Mouse (Mus musculus) liver, adult 2 months (tissue): ENCODE results near the gene Ptgdr. TPM values are rescaled to one million over a fixed set of nuclear protein-coding genes. Genes with fewer than 3 reads are reported as not detected.
"Not testable (repeated sequence)": the region's sequence is repeated elsewhere in the genome, so short reads cannot be mapped to it uniquely, and the experiment has no call there.

ENCODE experiments used
- DNase-seq: peaks from one replicate; pipeline ENCODE4 v3.0.0-alpha.2; 2011; ENCODE audit warnings: low read depth, low spot score; ENCODE audit errors: extremely low read depth
- H3K27ac ChIP-seq: fragments of 200-500 bp; replicated peaks from 2 replicates; pipeline ENCODE4 v1.5.1; 2012; ENCODE audit warnings: low read depth, mild to moderate bottlenecking, control low read depth, inconsistent platforms, low read length; ENCODE audit not compliant: insufficient read depth
- H3K27me3 ChIP-seq: fragments of 200-500 bp; 2 replicates; pipeline ENCODE4 v1.6.1; 2012; ENCODE audit warnings: mild to moderate bottlenecking, moderate library complexity, low read length, inconsistent platforms; ENCODE audit not compliant: control insufficient read depth, insufficient read depth
- H3K36me3 ChIP-seq: fragments of 200-500 bp; 2 replicates; pipeline ENCODE4 v1.6.1; 2012; ENCODE audit warnings: low read length, inconsistent platforms; ENCODE audit not compliant: control insufficient read depth, insufficient read depth
- H3K4me1 ChIP-seq: fragments of 200-500 bp; 2 replicates; pipeline ENCODE4 v1.6.1; 2011; ENCODE audit warnings: low read length; ENCODE audit not compliant: control insufficient read depth, insufficient read depth
- H3K4me3 ChIP-seq: fragments of 200-500 bp; 2 replicates; pipeline ENCODE4 v1.5.1; 2011; ENCODE audit warnings: low read depth, mild to moderate bottlenecking, control low read depth, low read length, moderate library complexity; ENCODE audit not compliant: insufficient read depth
- H3K79me2 ChIP-seq: fragments of 200-500 bp; 2 replicates; pipeline ENCODE4 v1.6.1; 2012; ENCODE audit warnings: inconsistent platforms, mild to moderate bottlenecking, low read length, moderate library complexity; ENCODE audit not compliant: control insufficient read depth, insufficient read depth
- H3K9ac ChIP-seq: fragments of 200-500 bp; 2 replicates; pipeline ENCODE4 v1.6.1; 2012; ENCODE audit warnings: low read depth, mild to moderate bottlenecking, control low read depth, inconsistent platforms, low read length
- CTCF ChIP-seq: fragments of 200-500 bp; IDR thresholded peaks from 2 replicates; pipeline ENCODE4 v1.5.1; 2011; ENCODE audit warnings: low read depth, low read length, control low read depth
- POLR2A ChIP-seq: fragments of 200-500 bp; IDR thresholded peaks from 2 replicates; pipeline ENCODE4 v1.6.1; 2011; ENCODE audit warnings: low read length, control low read depth; ENCODE audit not compliant: insufficient read depth; ENCODE audit errors: extremely low read depth
- WGBS: fragments of 180-500 bp; shearing (Covaris S2); methylation state at CpG from one replicate; pipeline ENCODE4 v1.1.7; 2018; 5-methylcytosine and 5-hydroxymethylcytosine counted together
- polyA plus RNA-seq: library from polyadenylated mRNA; depleted of rRNA; stranded (reverse); fragments of >200 nt; gene quantifications from 2 replicates; pipeline ENCODE4 v1.2.3, GENCODE M21; 2012
- total RNA-seq: library from RNA; depleted of rRNA; stranded (reverse); fragments of >200 nt; gene quantifications from 2 replicates; pipeline ENCODE4 v1.2.3, GENCODE M21; 2014

Ptgdr gene
- total and polyA plus RNA-seq, 2 experiments = not detected

DNA sequence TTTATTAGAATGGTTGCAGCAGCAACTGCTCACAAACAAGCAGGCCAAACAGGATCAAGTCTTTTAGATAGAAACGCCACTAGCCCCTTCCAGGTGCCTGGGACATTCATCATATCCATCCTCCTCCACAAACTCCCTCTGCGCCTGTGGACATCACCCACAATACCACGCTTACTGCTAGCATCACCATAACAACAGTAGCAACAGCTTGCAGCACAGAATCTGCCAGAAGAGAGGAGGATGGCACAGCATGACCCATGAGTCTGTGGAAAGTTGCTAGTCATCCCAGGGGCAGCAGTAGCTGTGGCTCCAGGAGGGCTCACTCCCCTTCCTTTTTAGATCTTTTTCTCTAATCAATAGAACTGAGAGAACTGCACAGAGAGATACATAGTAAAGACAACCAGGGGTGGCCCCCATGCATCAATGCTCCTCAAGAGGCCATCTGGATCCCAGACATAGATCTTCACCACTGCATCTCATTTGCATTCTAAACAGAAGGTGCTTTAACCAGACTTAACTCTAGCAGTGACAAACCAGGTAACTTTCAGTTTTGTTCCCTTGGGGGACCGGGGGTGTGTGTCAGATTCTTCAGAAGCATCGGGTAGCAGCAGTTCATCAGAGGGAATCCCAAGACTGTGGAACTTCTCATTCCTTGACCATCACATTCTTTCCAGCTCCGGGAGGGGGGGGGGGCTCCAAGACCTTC lies 12.5 kb downstream of the Ptgdr start:
- no peak overlapping the region for H3K4me3 ChIP-seq
- no peaks in the 10 kb centered on the region for H3K27me3 ChIP-seq
- H3K9ac ChIP-seq = no peak overlapping the region
- DNase-seq = no peak
- H3K27ac ChIP-seq = no peak overlapping the region
- no peaks in the 10 kb centered on the region for H3K79me2 ChIP-seq
- H3K4me1 ChIP-seq = no peaks in the 10 kb centered on the region
- 80% methylated on average over 6 of the region's 6 CpGs for WGBS
- TF ChIP-seq CTCF (no peak), POLR2A (no peak)
- no peaks in the 10 kb centered on the region for H3K36me3 ChIP-seq

DNA sequence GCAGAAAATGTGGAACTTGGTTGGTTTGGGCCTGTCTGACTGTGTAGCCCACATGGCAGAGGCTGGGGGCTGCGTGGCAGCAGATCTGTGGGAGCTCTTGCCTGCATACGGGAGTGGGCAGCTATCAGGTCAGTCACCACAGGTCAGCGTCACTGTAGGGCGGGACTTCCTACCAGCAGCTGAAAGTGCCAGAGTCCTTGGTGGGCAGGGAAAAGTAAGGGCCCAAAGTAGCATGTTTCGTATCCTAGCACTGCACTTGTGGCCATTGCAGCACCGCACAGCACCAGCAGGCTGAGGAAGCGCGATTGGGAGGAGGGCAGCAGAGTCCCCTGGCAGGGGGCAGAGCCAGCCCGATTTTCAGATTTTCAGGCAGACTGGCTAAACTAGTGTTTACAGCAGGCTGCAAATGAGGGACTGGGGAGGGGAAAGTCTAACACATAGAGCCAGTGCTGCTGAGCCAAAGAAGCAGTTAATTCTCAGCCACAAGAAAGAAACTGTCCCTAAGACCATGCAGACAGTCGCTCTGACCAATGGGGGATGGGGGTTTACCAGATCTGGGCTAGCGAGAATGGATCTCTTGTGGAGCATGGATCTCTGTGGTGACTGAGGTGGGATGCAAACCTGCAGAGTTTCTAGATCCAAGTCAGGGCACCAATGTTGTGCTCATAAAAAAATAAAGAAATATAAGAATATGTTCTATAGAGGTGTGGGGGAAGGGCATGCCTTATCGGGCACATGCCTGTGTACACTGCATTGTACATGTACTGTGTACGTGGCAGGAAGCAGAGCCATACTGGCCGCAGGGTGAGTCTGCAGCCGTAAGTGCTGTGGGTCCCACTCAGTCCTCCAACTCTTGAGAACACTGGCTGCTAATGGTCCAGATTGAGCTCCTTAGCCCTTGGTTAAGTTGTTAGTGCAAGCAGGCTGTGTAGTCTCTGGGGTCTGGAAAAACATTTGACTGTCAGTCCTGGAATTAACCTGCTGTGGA lies 15.1 kb downstream of the Ptgdr start:
- TF ChIP-seq CTCF = no peak
- no peak for TF ChIP-seq POLR2A
- Histone ChIP-seq H3K79me2 (no peaks in the 10 kb centered on the region), H3K9ac (no peak overlapping the region), H3K36me3 (no peaks in the 10 kb centered on the region), H3K27ac (no peak overlapping the region), H3K4me3 (no peak overlapping the region), H3K4me1 (no peaks in the 10 kb centered on the region), H3K27me3 (no peaks in the 10 kb centered on the region)
- WGBS = 41% methylated on average over 15 of the region's 15 CpGs
- no peak for DNase-seq

DNA sequence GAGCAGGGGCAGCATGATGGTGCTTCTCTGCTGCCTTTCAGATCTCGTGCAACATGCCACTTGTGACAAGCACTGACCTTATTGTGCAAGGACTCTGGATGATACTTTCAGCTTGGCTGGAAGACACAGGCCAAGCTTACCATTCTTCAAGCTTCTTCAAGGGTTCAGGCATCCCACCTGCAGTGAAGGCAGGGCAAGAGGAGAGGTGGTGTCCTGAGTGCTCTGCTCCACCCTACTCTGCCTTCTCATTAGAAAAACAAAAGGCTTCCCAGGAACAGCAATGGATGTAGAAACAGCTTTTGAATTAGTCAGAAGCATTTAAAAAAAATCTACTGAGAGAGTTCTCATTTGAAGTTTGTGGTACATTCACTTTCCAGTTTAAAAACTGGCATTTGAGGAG lies 20.5 kb downstream of the Ptgdr start:
- Histone ChIP-seq H3K36me3 (no peaks in the 10 kb centered on the region), H3K79me2 (no peaks in the 10 kb centered on the region), H3K4me3 (no peak overlapping the region), H3K9ac (no peak overlapping the region), H3K27ac (no peak overlapping the region), H3K27me3 (no peaks in the 10 kb centered on the region), H3K4me1 (no peaks in the 10 kb centered on the region)
- WGBS = 47% methylated on average over 1 of the region's 1 CpGs
- DNase-seq = no peak
- TF ChIP-seq CTCF (no peak), POLR2A (no peak)

DNA sequence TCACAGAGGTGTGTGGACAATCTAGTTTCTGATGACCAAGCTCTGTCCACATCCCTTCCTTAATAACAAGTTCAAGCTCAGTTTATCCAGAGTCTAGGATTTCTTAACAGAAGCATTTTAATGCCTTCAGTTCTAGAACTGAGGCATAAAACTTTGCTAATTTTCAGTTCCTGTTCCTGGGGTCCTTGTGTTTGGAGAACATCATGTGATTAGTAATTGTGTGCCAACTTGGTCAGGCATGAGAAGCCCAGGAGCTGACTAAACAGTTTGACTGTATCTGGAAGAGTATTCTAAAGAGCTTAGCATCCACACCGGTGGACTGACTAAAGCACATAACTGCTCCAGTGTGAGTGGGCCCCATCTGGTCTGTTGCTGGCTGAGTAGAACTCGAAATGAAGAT lies 24.0 kb downstream of the Ptgdr start:
- no peak for TF ChIP-seq CTCF
- TF ChIP-seq POLR2A = no peak
- Histone ChIP-seq H3K79me2 (no peaks in the 10 kb centered on the region), H3K4me1 (no peaks in the 10 kb centered on the region), H3K27ac (no peak overlapping the region), H3K9ac (no peak overlapping the region), H3K27me3 (no peaks in the 10 kb centered on the region), H3K36me3 (no peaks in the 10 kb centered on the region), H3K4me3 (no peak overlapping the region)
- peak; percentile 15 for DNase-seq
- 59% methylated on average over 2 of the region's 2 CpGs for WGBS

DNA sequence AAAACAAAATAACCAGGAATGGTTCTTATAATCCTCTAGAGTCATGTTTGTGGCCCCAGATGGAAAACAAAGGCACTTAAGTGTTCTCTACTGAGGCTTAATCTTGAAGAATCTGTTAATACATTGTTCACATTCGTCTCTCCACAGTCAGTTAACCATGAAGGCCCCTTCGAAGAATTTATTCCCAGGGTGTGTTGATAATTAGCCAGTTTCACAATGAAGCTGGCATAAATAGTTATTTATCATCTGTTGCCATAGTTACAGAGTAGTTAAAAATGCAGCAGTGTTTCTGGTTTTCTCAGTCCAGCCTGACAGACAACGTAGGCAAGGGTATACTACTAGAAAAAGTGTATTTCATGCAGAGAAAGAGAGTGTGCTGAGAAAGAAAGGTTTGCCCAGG lies 25.0 kb downstream of the Ptgdr start:
- not testable (repeated sequence) for H3K79me2 ChIP-seq, H3K9ac ChIP-seq, H3K4me1 ChIP-seq, H3K27me3 ChIP-seq, DNase-seq, H3K4me3 ChIP-seq, H3K27ac ChIP-seq, H3K36me3 ChIP-seq
- WGBS = 69% methylated on average over 3 of the region's 3 CpGs

DNA sequence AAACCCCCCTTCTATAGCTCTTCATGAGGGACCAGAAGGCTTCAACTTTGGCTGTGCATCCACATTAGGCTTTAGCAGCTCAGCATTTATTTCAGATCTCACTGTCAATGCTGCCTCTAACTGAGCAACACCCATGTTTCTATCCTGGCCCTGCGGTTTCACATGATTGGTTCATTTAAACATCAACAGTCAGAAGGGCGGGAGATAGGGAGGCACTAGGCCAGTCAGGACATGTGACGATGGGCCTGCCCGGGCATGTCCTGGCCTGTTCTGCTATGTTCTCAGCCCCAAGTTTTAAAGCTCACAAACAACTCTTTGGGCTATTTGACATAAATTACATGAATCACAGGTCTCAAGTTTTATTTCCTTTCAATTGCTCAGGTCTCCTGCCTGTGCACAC lies 26.1 kb downstream of the Ptgdr start:
- H3K27me3 ChIP-seq, H3K9ac ChIP-seq: not testable (repeated sequence)

More for the DNA sequence above, 26.1 kb downstream of the Ptgdr start:
- DNase-seq, H3K27ac ChIP-seq, H3K4me3 ChIP-seq, H3K36me3 ChIP-seq, H3K79me2 ChIP-seq, H3K4me1 ChIP-seq: not testable (repeated sequence)
- 93% methylated on average over 4 of the region's 4 CpGs for WGBS
